Mouse (Mus musculus): ENCODE data around the gene Hlf. TPM values are rescaled to one million over a fixed set of nuclear protein-coding genes. Genes with fewer than 3 reads are reported as not detected.

Hlf gene
- polyA plus RNA-seq, 1 experiment: 0.02 TPM

GRCm38 (mm10) chr11:90363406-90363805 lies 27.3 kb downstream of the Hlf start:
- H3K27me3 ChIP-seq (ENCODE audit: control insufficient read depth, insufficient read depth, insufficient read length): peaks cover 67% of the 10 kb centered on the region

GRCm38 (mm10) chr11:90360536-90360935 lies 30.2 kb downstream of the Hlf start:
- Histone ChIP-seq H3K79me2 (ENCODE audit: control insufficient read depth, insufficient read depth) (no peaks in the 10 kb centered on the region), H3K27me3 (ENCODE audit: control insufficient read depth, insufficient read depth, insufficient read length) (peaks cover 54% of the 10 kb centered on the region), H3K4me2 (ENCODE audit: low read depth) (no peak overlapping the region), H3K4me3 (no peak overlapping the region), H3K36me3 (ENCODE audit: control insufficient read depth, insufficient read depth) (no peaks in the 10 kb centered on the region), H3ac (ENCODE audit: control insufficient read depth, insufficient read length) (no peak overlapping the region)
- no peak for TF ChIP-seq TCF12 (IDR thresholded peaks at IDR 0.05; ENCODE audit: insufficient read depth, poor library complexity, severe bottlenecking)

More at GRCm38 (mm10) chr11:90363406-90363805, 27.3 kb downstream of the Hlf start:
- Histone ChIP-seq H3ac (ENCODE audit: control insufficient read depth, insufficient read length) (no peak overlapping the region), H3K36me3 (ENCODE audit: control insufficient read depth, insufficient read depth) (no peaks in the 10 kb centered on the region), H3K4me3 (no peak overlapping the region), H3K79me2 (ENCODE audit: control insufficient read depth, insufficient read depth) (no peaks in the 10 kb centered on the region), H3K4me2 (ENCODE audit: low read depth) (no peak overlapping the region)
- TF ChIP-seq E2F4 (IDR thresholded peaks at IDR 0.05; ENCODE audit: insufficient read depth): no peak
- TF ChIP-seq USF1 (IDR thresholded peaks at IDR 0.05; ENCODE audit: low read depth): no peak
- no peak for TF ChIP-seq MAX (IDR thresholded peaks at IDR 0.05; ENCODE audit: low read depth)
- TF ChIP-seq TCF12 (IDR thresholded peaks at IDR 0.05; ENCODE audit: insufficient read depth, poor library complexity, severe bottlenecking): no peak
- TF ChIP-seq MYOD1 (IDR thresholded peaks at IDR 0.05; ENCODE audit: control insufficient read depth in 1 of 3, insufficient read length in 2 of 3, low read depth in 2 of 3): no peak
- no peak for TF ChIP-seq SRF (IDR thresholded peaks at IDR 0.05; ENCODE audit: control insufficient read depth, insufficient read length, low read depth)
- TF ChIP-seq CEBPB (IDR thresholded peaks at IDR 0.05; ENCODE audit: insufficient read depth, poor library complexity, severe bottlenecking): no peak
- no peak for TF ChIP-seq POLR2AphosphoS2 (IDR thresholded peaks at IDR 0.05; ENCODE audit: insufficient read length, low read depth)
- no peak for TF ChIP-seq TCF3 (IDR thresholded peaks at IDR 0.05; ENCODE audit: insufficient read length, low read depth)
- no peak for TF ChIP-seq REST (IDR thresholded peaks at IDR 0.05; ENCODE audit: insufficient read depth, insufficient read length)
- TF ChIP-seq MYOG (IDR thresholded peaks at IDR 0.05; ENCODE audit: control insufficient read depth in 1 of 3, insufficient read depth in 1 of 3, insufficient read length in 2 of 3, low read depth in 2 of 3): no peak
- no peak for TF ChIP-seq POLR2A (IDR thresholded peaks at IDR 0.05; ENCODE audit: insufficient read length, low read depth)

DNA sequence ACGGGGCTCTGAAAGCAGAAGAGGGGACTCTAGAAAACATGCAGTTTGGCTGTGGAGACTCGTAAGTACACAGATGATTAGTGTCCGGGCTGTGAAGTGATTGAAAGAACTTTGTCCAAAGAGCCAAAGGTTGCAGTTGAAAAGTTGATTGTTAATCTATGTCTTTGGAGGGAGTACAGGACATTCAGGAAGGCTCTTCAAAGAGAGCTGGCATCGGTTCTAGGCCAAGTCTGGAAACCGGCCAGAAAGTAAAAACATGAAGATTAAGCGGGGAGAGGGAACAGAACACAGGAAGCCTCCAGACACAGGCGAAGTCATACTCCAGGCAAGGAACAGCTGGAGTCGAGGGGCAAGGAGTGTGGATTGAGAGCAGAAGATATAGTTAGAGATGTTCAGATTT lies 32.6 kb downstream of the Hlf start:
- Histone ChIP-seq H3ac (ENCODE audit: control insufficient read depth, insufficient read length) (no peak overlapping the region), H3K4me3 (no peak overlapping the region), H3K4me2 (ENCODE audit: low read depth) (no peak overlapping the region), H3K36me3 (ENCODE audit: control insufficient read depth, insufficient read depth) (no peaks in the 10 kb centered on the region), H3K27me3 (ENCODE audit: control insufficient read depth, insufficient read depth, insufficient read length) (peaks cover 33% of the 10 kb centered on the region), H3K79me2 (ENCODE audit: control insufficient read depth, insufficient read depth) (no peaks in the 10 kb centered on the region)
- TF ChIP-seq POLR2A (IDR thresholded peaks at IDR 0.05; ENCODE audit: insufficient read length, low read depth): no peak

DNA sequence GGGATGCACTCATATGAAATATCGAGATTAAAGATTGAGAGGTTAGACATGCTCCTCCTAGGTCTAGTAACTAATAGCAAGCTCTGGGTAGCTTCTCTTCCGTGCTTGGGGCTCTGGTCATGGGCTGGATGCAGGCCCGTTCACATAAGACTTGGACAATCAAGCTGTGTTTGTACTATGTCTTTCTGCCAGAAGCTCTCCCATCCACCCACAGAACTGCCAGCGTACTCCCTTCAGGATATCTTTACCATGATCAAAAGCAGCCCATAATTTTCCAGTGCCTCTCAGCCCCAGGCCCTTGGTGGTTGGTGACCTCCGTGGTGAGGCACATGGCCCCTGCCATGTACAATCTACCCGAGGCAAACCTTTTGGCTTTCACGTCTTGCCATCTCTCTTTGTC lies 33.3 kb downstream of the Hlf start:
- H3ac ChIP-seq (ENCODE audit: control insufficient read depth, insufficient read length): no peak overlapping the region
- no peak overlapping the region for H3K4me2 ChIP-seq (ENCODE audit: low read depth)
- no peaks in the 10 kb centered on the region for H3K36me3 ChIP-seq (ENCODE audit: control insufficient read depth, insufficient read depth)
- TF ChIP-seq MYOD1 (IDR thresholded peaks at IDR 0.05; ENCODE audit: control insufficient read depth in 1 of 3, insufficient read length in 2 of 3, low read depth in 2 of 3) (no peak), E2F4 (IDR thresholded peaks at IDR 0.05; ENCODE audit: insufficient read depth) (no peak), POLR2A (IDR thresholded peaks at IDR 0.05; ENCODE audit: insufficient read length, low read depth) (no peak), POLR2AphosphoS2 (IDR thresholded peaks at IDR 0.05; ENCODE audit: insufficient read length, low read depth) (no peak), MAX (IDR thresholded peaks at IDR 0.05; ENCODE audit: low read depth) (no peak), SRF (IDR thresholded peaks at IDR 0.05; ENCODE audit: control insufficient read depth, insufficient read length, low read depth) (no peak), REST (IDR thresholded peaks at IDR 0.05; ENCODE audit: insufficient read depth, insufficient read length) (no peak), MYOG (IDR thresholded peaks at IDR 0.05; ENCODE audit: control insufficient read depth in 1 of 3, insufficient read depth in 1 of 3, insufficient read length in 2 of 3, low read depth in 2 of 3) (no peak), TCF3 (IDR thresholded peaks at IDR 0.05; ENCODE audit: insufficient read length, low read depth) (no peak), CEBPB (IDR thresholded peaks at IDR 0.05; ENCODE audit: insufficient read depth, poor library complexity, severe bottlenecking) (no peak), USF1 (IDR thresholded peaks at IDR 0.05; ENCODE audit: low read depth) (no peak), TCF12 (IDR thresholded peaks at IDR 0.05; ENCODE audit: insufficient read depth, poor library complexity, severe bottlenecking) (no peak)
- peaks cover 29% of the 10 kb centered on the region for H3K27me3 ChIP-seq (ENCODE audit: control insufficient read depth, insufficient read depth, insufficient read length)
- H3K79me2 ChIP-seq (ENCODE audit: control insufficient read depth, insufficient read depth): no peaks in the 10 kb centered on the region
- no peak overlapping the region for H3K4me3 ChIP-seq

DNA sequence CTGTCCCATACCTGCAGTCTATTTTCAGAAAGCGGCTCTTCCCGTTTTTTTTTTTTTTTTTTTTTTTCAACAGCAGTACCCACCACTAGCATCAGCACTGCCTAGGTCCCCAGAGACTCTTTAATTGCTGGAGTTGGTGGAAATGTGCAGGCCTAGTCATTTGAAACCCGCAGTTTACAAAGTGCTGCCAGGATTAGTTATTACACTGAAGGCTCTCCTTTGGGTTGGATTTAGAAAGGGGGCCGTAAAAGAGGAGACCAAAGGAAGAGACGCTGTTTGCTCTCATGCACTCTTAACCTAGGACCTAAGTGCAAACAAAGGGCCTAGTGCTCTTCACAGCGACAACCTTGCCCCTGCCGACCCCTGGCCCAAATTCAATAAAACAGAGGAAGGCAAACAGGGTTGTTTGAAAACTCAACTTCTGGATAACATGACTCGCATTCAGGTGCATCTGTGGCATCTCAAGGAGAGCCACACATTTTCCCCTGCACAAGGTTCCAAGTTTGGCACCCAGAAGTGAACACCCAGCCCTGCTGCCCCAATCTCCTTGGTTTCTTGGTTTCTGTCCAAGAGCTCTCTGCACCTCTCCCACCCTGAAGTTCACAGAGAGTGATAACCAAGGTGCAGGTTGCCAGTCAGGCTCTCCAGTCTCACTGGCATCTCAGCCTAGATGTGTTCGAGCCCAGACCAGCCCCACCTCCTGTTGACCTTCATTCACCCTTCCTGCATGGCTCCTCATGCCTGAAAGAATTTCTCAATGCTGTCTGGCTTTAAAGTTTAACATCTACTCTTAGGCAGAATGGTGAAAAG lies 34.0 kb downstream of the Hlf start:
- TF ChIP-seq REST (IDR thresholded peaks at IDR 0.05; ENCODE audit: insufficient read depth, insufficient read length) (no peak), SRF (IDR thresholded peaks at IDR 0.05; ENCODE audit: control insufficient read depth, insufficient read length, low read depth) (no peak), POLR2A (IDR thresholded peaks at IDR 0.05; ENCODE audit: insufficient read length, low read depth) (no peak), TCF12 (IDR thresholded peaks at IDR 0.05; ENCODE audit: insufficient read depth, poor library complexity, severe bottlenecking) (no peak), MYOG (IDR thresholded peaks at IDR 0.05; ENCODE audit: control insufficient read depth in 1 of 3, insufficient read depth in 1 of 3, insufficient read length in 2 of 3, low read depth in 2 of 3) (no peak), POLR2AphosphoS2 (IDR thresholded peaks at IDR 0.05; ENCODE audit: insufficient read length, low read depth) (no peak), USF1 (IDR thresholded peaks at IDR 0.05; ENCODE audit: low read depth) (no peak), E2F4 (IDR thresholded peaks at IDR 0.05; ENCODE audit: insufficient read depth) (no peak), MAX (IDR thresholded peaks at IDR 0.05; ENCODE audit: low read depth) (no peak), CEBPB (IDR thresholded peaks at IDR 0.05; ENCODE audit: insufficient read depth, poor library complexity, severe bottlenecking) (no peak), TCF3 (IDR thresholded peaks at IDR 0.05; ENCODE audit: insufficient read length, low read depth) (no peak), MYOD1 (IDR thresholded peaks at IDR 0.05; ENCODE audit: control insufficient read depth in 1 of 3, insufficient read length in 2 of 3, low read depth in 2 of 3) (no peak)
- no peak overlapping the region for H3K4me3 ChIP-seq
- H3K4me2 ChIP-seq (ENCODE audit: low read depth): no peak overlapping the region
- H3K27me3 ChIP-seq (ENCODE audit: control insufficient read depth, insufficient read depth, insufficient read length): peaks cover 25% of the 10 kb centered on the region
- H3K79me2 ChIP-seq (ENCODE audit: control insufficient read depth, insufficient read depth): no peaks in the 10 kb centered on the region
- H3K36me3 ChIP-seq (ENCODE audit: control insufficient read depth, insufficient read depth): no peaks in the 10 kb centered on the region
- H3ac ChIP-seq (ENCODE audit: control insufficient read depth, insufficient read length): no peak overlapping the region

All from myocyte (in vitro differentiated cells).